Mouse (Mus musculus): ENCODE data around the gene Tns3. TPM values are rescaled to one million over a fixed set of nuclear protein-coding genes. Genes with fewer than 3 reads are reported as not detected.

The Tns3 gene
- 16.4 and 22.9 TPM in 2 replicates for polyA plus RNA-seq (2015; fragmentation: Nextera tagmentation; extraction: Ambion mirVana)

GRCm38 (mm10) chr11:8664393-8664743 lies at the start of gene Tns3:
Tns3 (minus strand) TSS chr11:8664535.
- ATAC-seq (replicated peaks; ENCODE audit: insufficient number of reproducible peaks, insufficient read depth, low FRiP score, low read depth): peak; percentile 72; the same call in 1 of the 2 replicates
- H3K36me3 ChIP-seq: no peaks in the 10 kb centered on the region
- H3K4me3 ChIP-seq: peak within 1 kb of the TSS; percentile 84
- 0% methylated on average over 37 of the region's 37 CpGs for WGBS
- no peaks in the 10 kb centered on the region for H3K9me3 ChIP-seq (replicated peaks)
- peak within 1 kb of the TSS; percentile 83 for H3K27ac ChIP-seq
- H3K9ac ChIP-seq: peak within 1 kb of the TSS; percentile 88
- peaks cover 36% of the 10 kb centered on the region for H3K4me1 ChIP-seq (replicated peaks)
- peaks cover 13% of the 10 kb centered on the region; the same call in 1 of the 2 replicates for H3K27me3 ChIP-seq
- peak within 1 kb of the TSS; percentile 82 for H3K4me2 ChIP-seq

- Histone ChIP-seq H3K36me3 (no peaks in the 10 kb centered on the region), H3K4me3 (no peak overlapping the region), H3K4me1 (replicated peaks) (peaks cover 20% of the 10 kb centered on the region), H3K9ac (no peak overlapping the region), H3K27me3 (no peaks in the 10 kb centered on the region), H3K27ac (peak overlapping the region; percentile 33), H3K4me2 (no peak overlapping the region), H3K9me3 (replicated peaks) (no peaks in the 10 kb centered on the region)
- no peak for ATAC-seq (replicated peaks; ENCODE audit: insufficient number of reproducible peaks, insufficient read depth, low FRiP score, low read depth)
- WGBS: 41% methylated on average over 8 of the region's 8 CpGs
Measured at GRCm38 (mm10) chr11:8706246-8707041, 42.1 kb upstream of the Tns3 start.

GRCm38 (mm10) chr11:8705156-8705555 lies 40.8 kb upstream of the Tns3 start:
- no peak overlapping the region for H3K4me3 ChIP-seq
- no peak overlapping the region for H3K9ac ChIP-seq
- no peak overlapping the region for H3K27ac ChIP-seq
- no peaks in the 10 kb centered on the region for H3K36me3 ChIP-seq
- peaks cover 23% of the 10 kb centered on the region for H3K4me1 ChIP-seq (replicated peaks)
- ATAC-seq (replicated peaks; ENCODE audit: insufficient number of reproducible peaks, insufficient read depth, low FRiP score, low read depth): no peak
- no peak overlapping the region for H3K4me2 ChIP-seq
- no peaks in the 10 kb centered on the region for H3K27me3 ChIP-seq
- 80% methylated on average over 1 of the region's 1 CpGs for WGBS
- no peaks in the 10 kb centered on the region for H3K9me3 ChIP-seq (replicated peaks)

- Histone ChIP-seq H3K27me3 (no peaks in the 10 kb centered on the region), H3K9ac (no peak overlapping the region), H3K36me3 (no peaks in the 10 kb centered on the region), H3K27ac (no peak overlapping the region), H3K4me2 (no peak overlapping the region), H3K4me1 (replicated peaks) (peaks cover 23% of the 10 kb centered on the region), H3K4me3 (no peak overlapping the region), H3K9me3 (replicated peaks) (no peaks in the 10 kb centered on the region)
- ATAC-seq (replicated peaks; ENCODE audit: insufficient number of reproducible peaks, insufficient read depth, low FRiP score, low read depth): no peak
- 59% methylated on average over 6 of the region's 6 CpGs for WGBS
Measured at GRCm38 (mm10) chr11:8703876-8704275, 39.5 kb upstream of the Tns3 start.

- no peak overlapping the region for H3K4me2 ChIP-seq
- no peak overlapping the region for H3K27ac ChIP-seq
- ATAC-seq (replicated peaks; ENCODE audit: insufficient number of reproducible peaks, insufficient read depth, low FRiP score, low read depth): no peak
- H3K27me3 ChIP-seq: no peaks in the 10 kb centered on the region
- no peak overlapping the region for H3K9ac ChIP-seq
- 79% methylated on average over 2 of the region's 2 CpGs for WGBS
- no peaks in the 10 kb centered on the region for H3K36me3 ChIP-seq
- H3K9me3 ChIP-seq (replicated peaks): no peaks in the 10 kb centered on the region
- H3K4me3 ChIP-seq: no peak overlapping the region
- H3K4me1 ChIP-seq (replicated peaks): peaks cover 18% of the 10 kb centered on the region
Measured at GRCm38 (mm10) chr11:8702532-8702886, 38.2 kb upstream of the Tns3 start.

GRCm38 (mm10) chr11:8701845-8702531 lies 37.7 kb upstream of the Tns3 start:
- no peaks in the 10 kb centered on the region for H3K27me3 ChIP-seq
- H3K4me1 ChIP-seq (replicated peaks): peaks cover 18% of the 10 kb centered on the region
- no peaks in the 10 kb centered on the region for H3K36me3 ChIP-seq
- no peak overlapping the region for H3K4me2 ChIP-seq
- ATAC-seq (replicated peaks; ENCODE audit: insufficient number of reproducible peaks, insufficient read depth, low FRiP score, low read depth): no peak
- H3K27ac ChIP-seq: peak overlapping the region; percentile 50
- H3K4me3 ChIP-seq: no peak overlapping the region
- no peaks in the 10 kb centered on the region for H3K9me3 ChIP-seq (replicated peaks)
- no peak overlapping the region for H3K9ac ChIP-seq
- WGBS: 25% methylated on average over 10 of the region's 10 CpGs

GRCm38 (mm10) chr11:8701400-8701799 lies 37.1 kb upstream of the Tns3 start:
- no peak for ATAC-seq (replicated peaks; ENCODE audit: insufficient number of reproducible peaks, insufficient read depth, low FRiP score, low read depth)
- whole genome bisulfite sequencing: 46% methylated on average over 3 of the region's 3 CpGs
- H3K27ac ChIP-seq: peak overlapping the region; percentile 50

GRCm38 (mm10) chr11:8700641-8701221 lies 36.4 kb upstream of the Tns3 start:
- H3K9me3 ChIP-seq (replicated peaks): no peaks in the 10 kb centered on the region
- no peak for ATAC-seq (replicated peaks; ENCODE audit: insufficient number of reproducible peaks, insufficient read depth, low FRiP score, low read depth)
- H3K4me3 ChIP-seq: no peak overlapping the region
- no peak overlapping the region for H3K9ac ChIP-seq
- no peaks in the 10 kb centered on the region for H3K27me3 ChIP-seq
- peaks cover 10% of the 10 kb centered on the region for H3K4me1 ChIP-seq (replicated peaks)
- peak overlapping the region; percentile 50 for H3K27ac ChIP-seq
- H3K4me2 ChIP-seq: no peak overlapping the region
- H3K36me3 ChIP-seq: no peaks in the 10 kb centered on the region
- WGBS: 66% methylated on average over 8 of the region's 8 CpGs

More at GRCm38 (mm10) chr11:8701400-8701799, 37.1 kb upstream of the Tns3 start:
- Histone ChIP-seq H3K4me1 (replicated peaks) (peaks cover 14% of the 10 kb centered on the region), H3K36me3 (no peaks in the 10 kb centered on the region), H3K4me2 (no peak overlapping the region), H3K9ac (no peak overlapping the region), H3K4me3 (no peak overlapping the region), H3K27me3 (no peaks in the 10 kb centered on the region), H3K9me3 (replicated peaks) (no peaks in the 10 kb centered on the region)

GRCm38 (mm10) chr11:8699777-8700176 lies 35.4 kb upstream of the Tns3 start:
- Histone ChIP-seq H3K9ac (no peak overlapping the region), H3K27me3 (no peaks in the 10 kb centered on the region), H3K27ac (no peak overlapping the region), H3K4me1 (replicated peaks) (peaks cover 10% of the 10 kb centered on the region), H3K4me2 (no peak overlapping the region), H3K36me3 (no peaks in the 10 kb centered on the region), H3K4me3 (no peak overlapping the region), H3K9me3 (replicated peaks) (no peaks in the 10 kb centered on the region)
- ATAC-seq (replicated peaks; ENCODE audit: insufficient number of reproducible peaks, insufficient read depth, low FRiP score, low read depth): no peak
- 68% methylated on average over 5 of the region's 5 CpGs for WGBS

- Histone ChIP-seq H3K4me3 (no peak overlapping the region), H3K4me1 (replicated peaks) (peaks cover 21% of the 10 kb centered on the region), H3K9ac (no peak overlapping the region), H3K27me3 (no peaks in the 10 kb centered on the region), H3K9me3 (replicated peaks) (no peaks in the 10 kb centered on the region), H3K36me3 (no peaks in the 10 kb centered on the region), H3K27ac (no peak overlapping the region), H3K4me2 (no peak overlapping the region)
- no peak for ATAC-seq (replicated peaks; ENCODE audit: insufficient number of reproducible peaks, insufficient read depth, low FRiP score, low read depth)
- WGBS: 77% methylated on average over 3 of the region's 3 CpGs
Measured at GRCm38 (mm10) chr11:8697670-8698069, 33.3 kb upstream of the Tns3 start.

GRCm38 (mm10) chr11:8694096-8694495 lies 29.8 kb upstream of the Tns3 start:
- H3K27me3 ChIP-seq: no peaks in the 10 kb centered on the region
- no peak for ATAC-seq (replicated peaks; ENCODE audit: insufficient number of reproducible peaks, insufficient read depth, low FRiP score, low read depth)
- no peak overlapping the region for H3K27ac ChIP-seq
- no peak overlapping the region for H3K4me3 ChIP-seq
- 90% methylated on average over 5 of the region's 5 CpGs for WGBS
- H3K36me3 ChIP-seq: no peaks in the 10 kb centered on the region
- H3K4me2 ChIP-seq: no peak overlapping the region
- peaks cover 28% of the 10 kb centered on the region for H3K4me1 ChIP-seq (replicated peaks)
- no peak overlapping the region for H3K9ac ChIP-seq
- H3K9me3 ChIP-seq (replicated peaks): no peaks in the 10 kb centered on the region
